Mouse (Mus musculus) B cell, adult 62 days (primary cell): ENCODE data around the gene Ppat. TPM values are rescaled to one million over a fixed set of nuclear protein-coding genes. Genes with fewer than 3 reads are reported as not detected.

Experiments used
- total RNA-seq: library from RNA; stranded (reverse); gene quantifications from 4 replicates; pipeline ENCODE4 v1.2.4, GENCODE M21; 2023

Gene Ppat
- 18.0 to 21.7 TPM (median 19.8 TPM) in 4 replicates for total RNA-seq

GRCm38 (mm10) chr5:76951106-76952027, at the start of gene Ppat, which contains the start of gene Paics:
Ppat (minus strand) TSS chr5:76951578.
Paics (plus strand) TSS chr5:76951307.

GRCm38 (mm10) chr5:76974554-76975285, 23.3 kb upstream of the Ppat start, which contains the start of gene Srp72:
Srp72 (plus strand) TSS chr5:76974683.

GRCm38 (mm10) chr5:76905405-76906154, 45.8 kb downstream of the Ppat start, which contains the start of gene Aasdh:
Aasdh (minus strand) TSS chr5:76905514.

Other genes starting within 250 kb of the Ppat start
- 24.9 to 37.6 TPM (median 30.8 TPM) in 4 replicates for gene Aasdh, start 46.1 kb downstream of the Ppat start, total RNA-seq
- gene Paics, start 271 bp downstream of the Ppat start, total RNA-seq, result 65.7 to 75.7 TPM (median 73.0 TPM) in 4 replicates
- 133 to 153 TPM (median 144 TPM) in 4 replicates for gene Srp72, start 23.1 kb upstream of the Ppat start, total RNA-seq
- gene Arl9, start 52.5 kb upstream of the Ppat start, total RNA-seq, result 1.3 to 4.2 TPM (median 3.3 TPM) in 3 of 4 replicates, not detected in the other
- 0.31 to 0.76 TPM in 2 of 4 replicates, not detected in the others for gene Thegl, start 64.4 kb upstream of the Ppat start, total RNA-seq
- 16.8 to 27.3 TPM (median 20.5 TPM) in 4 replicates for gene Hopx, start 163.5 kb upstream of the Ppat start, total RNA-seq